Mouse (Mus musculus): ENCODE data around the gene Tagln2. TPM values are rescaled to one million over a fixed set of nuclear protein-coding genes. Genes with fewer than 3 reads are reported as not detected.

Tagln2 gene
- polyA plus RNA-seq, 1 experiment, result 393 TPM

DNA sequence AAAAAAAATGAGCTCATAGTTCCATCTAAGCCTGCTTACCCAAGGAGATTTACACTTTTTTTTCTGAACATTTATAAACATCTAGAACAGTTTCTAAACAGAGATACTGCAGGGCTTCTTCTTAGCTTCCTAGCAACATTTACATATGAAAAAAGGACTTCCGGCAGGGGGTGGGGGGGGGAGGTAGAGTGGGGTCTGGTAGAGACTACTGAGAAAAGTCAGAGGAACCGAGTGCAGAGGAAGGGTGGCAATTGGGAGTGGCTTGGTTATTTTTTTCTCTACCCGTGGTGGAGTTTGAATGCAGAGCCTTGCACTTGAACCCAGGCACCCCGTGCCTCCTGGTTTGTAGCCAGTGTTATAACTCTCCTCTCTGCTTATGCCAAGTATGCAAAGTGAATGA lies 44.4 kb upstream of the Tagln2 start:
- TF ChIP-seq USF1 (IDR thresholded peaks at IDR 0.05; ENCODE audit: low read depth) (no peak), REST (IDR thresholded peaks at IDR 0.05; ENCODE audit: insufficient read depth, insufficient read length) (no peak), MAX (IDR thresholded peaks at IDR 0.05; ENCODE audit: low read depth) (no peak), CEBPB (IDR thresholded peaks at IDR 0.05; ENCODE audit: insufficient read depth, poor library complexity, severe bottlenecking) (no peak), E2F4 (IDR thresholded peaks at IDR 0.05; ENCODE audit: insufficient read depth) (no peak), SRF (IDR thresholded peaks at IDR 0.05; ENCODE audit: control insufficient read depth, insufficient read length, low read depth) (no peak), POLR2AphosphoS2 (IDR thresholded peaks at IDR 0.05; ENCODE audit: insufficient read length, low read depth) (no peak), MYOG (IDR thresholded peaks at IDR 0.05; ENCODE audit: control insufficient read depth in 1 of 3, insufficient read depth in 1 of 3, insufficient read length in 2 of 3, low read depth in 2 of 3) (no peak)
- Histone ChIP-seq H3K4me3 (no peak overlapping the region), H3K36me3 (ENCODE audit: control insufficient read depth, insufficient read depth) (no peaks in the 10 kb centered on the region)

DNA sequence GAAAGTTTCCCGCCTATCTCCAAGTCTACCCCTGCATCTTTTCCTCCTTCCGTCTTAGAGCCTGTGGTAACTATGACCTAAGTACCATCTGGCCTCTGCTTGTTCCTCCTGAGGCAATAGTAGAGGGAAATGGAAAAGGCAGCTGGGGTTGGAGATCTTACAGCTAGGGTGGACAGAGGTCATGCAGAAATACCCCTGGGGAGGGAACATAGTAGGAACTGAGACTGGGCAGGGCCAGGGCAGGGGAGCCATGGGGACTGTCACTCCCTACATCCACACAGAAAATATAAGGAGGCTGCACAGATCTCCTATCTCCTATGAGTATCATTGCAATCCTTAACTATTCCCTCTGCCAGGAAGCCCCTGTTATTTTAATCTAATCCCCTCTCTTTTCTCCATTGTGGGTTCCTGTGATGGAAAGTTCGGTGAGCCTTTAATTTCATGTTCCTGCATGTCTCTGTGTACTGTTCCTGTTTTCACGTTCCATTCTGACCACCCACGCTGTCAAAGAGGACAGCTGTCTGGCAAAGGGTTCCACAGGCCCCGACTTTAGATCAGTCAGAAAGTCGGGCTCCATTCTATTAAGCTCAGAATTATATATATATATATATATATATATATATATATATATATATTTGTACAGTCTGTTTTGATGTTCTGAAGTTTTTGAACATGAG lies 43.7 kb upstream of the Tagln2 start:
- TF ChIP-seq USF1 (IDR thresholded peaks at IDR 0.05; ENCODE audit: low read depth) (no peak), CEBPB (IDR thresholded peaks at IDR 0.05; ENCODE audit: insufficient read depth, poor library complexity, severe bottlenecking) (no peak), SRF (IDR thresholded peaks at IDR 0.05; ENCODE audit: control insufficient read depth, insufficient read length, low read depth) (no peak), POLR2A (IDR thresholded peaks at IDR 0.05; ENCODE audit: insufficient read length, low read depth) (no peak), REST (IDR thresholded peaks at IDR 0.05; ENCODE audit: insufficient read depth, insufficient read length) (no peak), MYOD1 (IDR thresholded peaks at IDR 0.05; ENCODE audit: control insufficient read depth in 1 of 3, insufficient read length in 2 of 3, low read depth in 2 of 3) (no peak), POLR2AphosphoS2 (IDR thresholded peaks at IDR 0.05; ENCODE audit: insufficient read length, low read depth) (no peak), TCF3 (IDR thresholded peaks at IDR 0.05; ENCODE audit: insufficient read length, low read depth) (no peak), MYOG (IDR thresholded peaks at IDR 0.05; ENCODE audit: control insufficient read depth in 1 of 3, insufficient read depth in 1 of 3, insufficient read length in 2 of 3, low read depth in 2 of 3) (no peak), MAX (IDR thresholded peaks at IDR 0.05; ENCODE audit: low read depth) (no peak), E2F4 (IDR thresholded peaks at IDR 0.05; ENCODE audit: insufficient read depth) (no peak), TCF12 (IDR thresholded peaks at IDR 0.05; ENCODE audit: insufficient read depth, poor library complexity, severe bottlenecking) (no peak)
- H3ac ChIP-seq (ENCODE audit: control insufficient read depth, insufficient read length), result no peak overlapping the region
- no peaks in the 10 kb centered on the region for H3K79me2 ChIP-seq (ENCODE audit: control insufficient read depth, insufficient read depth)
- H3K4me3 ChIP-seq, result no peak overlapping the region
- no peaks in the 10 kb centered on the region for H3K36me3 ChIP-seq (ENCODE audit: control insufficient read depth, insufficient read depth)
- H3K4me2 ChIP-seq (ENCODE audit: low read depth), result no peak overlapping the region
- no peaks in the 10 kb centered on the region for H3K27me3 ChIP-seq (ENCODE audit: control insufficient read depth, insufficient read depth, insufficient read length)

More for the DNA sequence above, 44.4 kb upstream of the Tagln2 start:
- Histone ChIP-seq H3ac (ENCODE audit: control insufficient read depth, insufficient read length) (no peak overlapping the region), H3K79me2 (ENCODE audit: control insufficient read depth, insufficient read depth) (no peaks in the 10 kb centered on the region), H3K27me3 (ENCODE audit: control insufficient read depth, insufficient read depth, insufficient read length) (no peaks in the 10 kb centered on the region), H3K4me2 (ENCODE audit: low read depth) (no peak overlapping the region)

DNA sequence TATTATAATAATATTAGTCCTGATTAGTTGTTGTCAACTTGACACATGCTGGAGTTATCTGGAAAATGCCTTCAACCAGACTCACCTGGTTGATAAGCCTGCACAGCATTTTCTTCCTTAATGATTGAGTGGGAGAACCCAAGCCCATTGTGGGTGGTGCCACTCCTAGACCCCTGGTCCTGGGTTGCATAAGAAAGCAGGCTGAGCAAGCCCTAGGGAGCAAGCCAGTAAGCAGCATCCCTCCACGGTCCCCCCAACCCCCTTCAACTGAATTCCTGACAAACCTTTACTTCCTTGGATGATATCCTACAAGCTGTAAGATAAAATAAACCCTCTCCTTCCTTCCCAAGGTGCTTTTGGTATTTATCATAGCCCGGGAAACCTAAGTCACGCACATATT lies 42.7 kb upstream of the Tagln2 start:
- no peak overlapping the region for H3K4me3 ChIP-seq
- no peaks in the 10 kb centered on the region for H3K36me3 ChIP-seq (ENCODE audit: control insufficient read depth, insufficient read depth)
- TF ChIP-seq POLR2AphosphoS2 (IDR thresholded peaks at IDR 0.05; ENCODE audit: insufficient read length, low read depth), result no peak
- no peak for TF ChIP-seq MYOD1 (IDR thresholded peaks at IDR 0.05; ENCODE audit: control insufficient read depth in 1 of 3, insufficient read length in 2 of 3, low read depth in 2 of 3)
- TF ChIP-seq USF1 (IDR thresholded peaks at IDR 0.05; ENCODE audit: low read depth), result no peak
- no peak for TF ChIP-seq MAX (IDR thresholded peaks at IDR 0.05; ENCODE audit: low read depth)
- TF ChIP-seq SRF (IDR thresholded peaks at IDR 0.05; ENCODE audit: control insufficient read depth, insufficient read length, low read depth), result no peak
- TF ChIP-seq REST (IDR thresholded peaks at IDR 0.05; ENCODE audit: insufficient read depth, insufficient read length), result no peak
- no peak for TF ChIP-seq MYOG (IDR thresholded peaks at IDR 0.05; ENCODE audit: control insufficient read depth in 1 of 3, insufficient read depth in 1 of 3, insufficient read length in 2 of 3, low read depth in 2 of 3)
- no peak for TF ChIP-seq TCF12 (IDR thresholded peaks at IDR 0.05; ENCODE audit: insufficient read depth, poor library complexity, severe bottlenecking)
- TF ChIP-seq CEBPB (IDR thresholded peaks at IDR 0.05; ENCODE audit: insufficient read depth, poor library complexity, severe bottlenecking), result no peak
- no peak for TF ChIP-seq POLR2A (IDR thresholded peaks at IDR 0.05; ENCODE audit: insufficient read length, low read depth)
- no peak for TF ChIP-seq TCF3 (IDR thresholded peaks at IDR 0.05; ENCODE audit: insufficient read length, low read depth)
- no peak for TF ChIP-seq E2F4 (IDR thresholded peaks at IDR 0.05; ENCODE audit: insufficient read depth)
- H3K79me2 ChIP-seq (ENCODE audit: control insufficient read depth, insufficient read depth), result no peaks in the 10 kb centered on the region
- no peak overlapping the region for H3K4me2 ChIP-seq (ENCODE audit: low read depth)
- no peaks in the 10 kb centered on the region for H3K27me3 ChIP-seq (ENCODE audit: control insufficient read depth, insufficient read depth, insufficient read length)
- H3ac ChIP-seq (ENCODE audit: control insufficient read depth, insufficient read length), result no peak overlapping the region

DNA sequence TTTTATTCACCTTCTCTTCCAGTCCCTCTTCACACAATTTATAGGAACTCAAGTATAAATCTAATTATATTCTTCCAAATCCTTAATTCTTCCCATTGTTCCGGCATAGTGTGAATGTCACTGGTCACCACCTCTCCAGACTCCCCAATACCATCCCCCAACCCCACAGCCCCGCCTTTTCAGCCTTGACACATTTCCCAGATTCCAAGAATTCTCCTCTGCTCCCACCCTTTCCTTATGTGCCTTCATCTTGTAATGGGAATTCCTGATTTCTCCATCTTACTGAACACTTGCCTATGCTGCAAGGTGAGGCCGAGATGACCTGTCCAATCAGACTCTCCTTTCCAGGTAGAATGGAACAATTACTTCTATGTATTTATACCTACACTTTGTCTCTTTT lies 41.8 kb upstream of the Tagln2 start:
- Histone ChIP-seq H3K4me3 (no peak overlapping the region), H3K4me2 (ENCODE audit: low read depth) (no peak overlapping the region), H3K36me3 (ENCODE audit: control insufficient read depth, insufficient read depth) (no peaks in the 10 kb centered on the region), H3ac (ENCODE audit: control insufficient read depth, insufficient read length) (no peak overlapping the region), H3K27me3 (ENCODE audit: control insufficient read depth, insufficient read depth, insufficient read length) (no peaks in the 10 kb centered on the region), H3K79me2 (ENCODE audit: control insufficient read depth, insufficient read depth) (no peaks in the 10 kb centered on the region)
- TF ChIP-seq MYOG (IDR thresholded peaks at IDR 0.05; ENCODE audit: control insufficient read depth in 1 of 3, insufficient read depth in 1 of 3, insufficient read length in 2 of 3, low read depth in 2 of 3) (no peak), TCF3 (IDR thresholded peaks at IDR 0.05; ENCODE audit: insufficient read length, low read depth) (no peak), MAX (IDR thresholded peaks at IDR 0.05; ENCODE audit: low read depth) (no peak), E2F4 (IDR thresholded peaks at IDR 0.05; ENCODE audit: insufficient read depth) (no peak), TCF12 (IDR thresholded peaks at IDR 0.05; ENCODE audit: insufficient read depth, poor library complexity, severe bottlenecking) (no peak), SRF (IDR thresholded peaks at IDR 0.05; ENCODE audit: control insufficient read depth, insufficient read length, low read depth) (no peak), POLR2A (IDR thresholded peaks at IDR 0.05; ENCODE audit: insufficient read length, low read depth) (no peak), REST (IDR thresholded peaks at IDR 0.05; ENCODE audit: insufficient read depth, insufficient read length) (no peak), CEBPB (IDR thresholded peaks at IDR 0.05; ENCODE audit: insufficient read depth, poor library complexity, severe bottlenecking) (no peak), MYOD1 (IDR thresholded peaks at IDR 0.05; ENCODE audit: control insufficient read depth in 1 of 3, insufficient read length in 2 of 3, low read depth in 2 of 3) (no peak), POLR2AphosphoS2 (IDR thresholded peaks at IDR 0.05; ENCODE audit: insufficient read length, low read depth) (no peak), USF1 (IDR thresholded peaks at IDR 0.05; ENCODE audit: low read depth) (no peak)
